Mouse (Mus musculus): Measurements from ENCODE around the gene Cd28. TPM values are rescaled to one million over a fixed set of nuclear protein-coding genes. Genes with fewer than 3 reads are reported as not detected.

Gene Cd28
- polyA plus RNA-seq, 1 experiment, result 0.02 TPM

DNA sequence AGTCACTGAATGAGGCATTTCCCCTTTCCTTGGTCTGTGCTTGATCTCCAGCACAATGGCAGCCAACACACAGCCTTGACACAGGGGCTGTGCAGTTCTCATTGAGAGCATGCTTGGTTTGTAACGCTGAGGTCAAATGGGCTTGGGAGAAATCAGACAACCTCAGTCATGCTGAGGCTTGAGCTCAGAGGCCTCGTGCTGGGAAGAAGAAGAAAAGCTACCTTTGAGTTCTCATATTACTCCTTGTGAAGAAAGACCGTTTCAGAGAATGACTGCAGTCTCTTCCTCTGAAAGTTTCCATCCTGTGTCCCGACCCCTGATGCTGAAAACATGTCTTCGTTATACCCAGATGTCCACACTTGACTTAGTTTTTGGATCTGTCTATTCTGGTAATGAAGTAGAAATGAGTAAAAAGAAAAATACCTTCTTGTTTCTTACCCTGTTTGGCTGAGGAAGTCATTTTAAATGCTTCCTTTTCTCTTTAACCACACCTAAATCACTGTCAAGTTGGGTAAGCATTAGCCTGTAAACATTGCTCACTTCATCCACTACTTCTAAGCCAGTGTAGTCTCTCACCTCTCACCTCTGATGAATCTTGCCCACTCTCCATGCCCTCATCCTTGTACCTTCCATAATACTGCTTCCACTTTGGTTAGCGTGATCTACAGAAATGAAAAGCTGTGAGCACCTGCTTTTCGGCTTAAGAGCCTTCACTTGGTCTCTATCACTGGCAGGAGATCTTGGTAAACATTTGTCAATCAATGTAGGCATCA is 43.1 kb downstream of the Cd28 start:
- Histone ChIP-seq H3K79me2 (ENCODE audit: control insufficient read depth, insufficient read depth) (no peaks in the 10 kb centered on the region), H3ac (ENCODE audit: control insufficient read depth, insufficient read length, low read depth) (no peak overlapping the region), H3K36me3 (ENCODE audit: control insufficient read depth, insufficient read depth) (no peaks in the 10 kb centered on the region), H3K4me3 (ENCODE audit: insufficient read depth, poor library complexity, severe bottlenecking) (no peak overlapping the region), H3K79me3 (ENCODE audit: low read depth) (no peaks in the 10 kb centered on the region), H3K27me3 (ENCODE audit: control insufficient read depth, insufficient read depth, insufficient read length) (no peaks in the 10 kb centered on the region)
- TF ChIP-seq FOSL1 (IDR thresholded peaks at IDR 0.05; ENCODE audit: insufficient read depth, low read length, poor library complexity, severe bottlenecking) (no peak), CEBPB (IDR thresholded peaks at IDR 0.05; ENCODE audit: low read depth) (no peak), USF1 (IDR thresholded peaks at IDR 0.05; ENCODE audit: low read depth) (no peak), MYOD1 (IDR thresholded peaks at IDR 0.05; ENCODE audit: control insufficient read depth, insufficient read length, low read depth) (no peak), MAX (IDR thresholded peaks at IDR 0.05) (no peak), MYOG (IDR thresholded peaks at IDR 0.05; ENCODE audit: control insufficient read depth, extremely low read depth, insufficient read length) (no peak), CTCF (IDR thresholded peaks at IDR 0.05; ENCODE audit: control insufficient read depth, insufficient read depth, insufficient read length) (no peak)

DNA sequence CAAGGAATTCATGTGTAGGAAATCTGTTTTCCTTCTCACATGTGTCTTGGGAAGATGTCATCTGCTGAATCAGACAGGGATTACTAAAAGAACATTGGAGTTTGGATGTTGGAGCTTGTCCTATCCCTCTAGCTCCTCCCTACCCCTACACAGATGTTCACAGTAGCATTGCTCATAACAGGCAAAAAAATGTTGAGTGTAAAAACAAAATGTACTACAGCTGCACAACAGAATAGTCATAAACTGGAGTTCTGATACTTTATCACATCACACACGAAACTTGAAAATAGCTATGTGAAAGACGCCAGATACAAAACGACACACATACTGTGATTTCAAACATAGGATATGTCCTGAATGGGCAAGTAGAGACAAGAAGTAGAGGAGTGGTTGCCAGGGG is 43.9 kb downstream of the Cd28 start:
- Histone ChIP-seq H3K27me3 (ENCODE audit: control insufficient read depth, insufficient read depth, insufficient read length) (no peaks in the 10 kb centered on the region), H3ac (ENCODE audit: control insufficient read depth, insufficient read length, low read depth) (no peak overlapping the region), H3K4me3 (ENCODE audit: insufficient read depth, poor library complexity, severe bottlenecking) (no peak overlapping the region), H3K79me2 (ENCODE audit: control insufficient read depth, insufficient read depth) (no peaks in the 10 kb centered on the region), H3K36me3 (ENCODE audit: control insufficient read depth, insufficient read depth) (no peaks in the 10 kb centered on the region), H3K79me3 (ENCODE audit: low read depth) (no peaks in the 10 kb centered on the region)
- TF ChIP-seq MYOD1 (IDR thresholded peaks at IDR 0.05; ENCODE audit: control insufficient read depth, insufficient read length, low read depth) (no peak), MAX (IDR thresholded peaks at IDR 0.05) (no peak), CTCF (IDR thresholded peaks at IDR 0.05; ENCODE audit: control insufficient read depth, insufficient read depth, insufficient read length) (no peak), MYOG (IDR thresholded peaks at IDR 0.05; ENCODE audit: control insufficient read depth, extremely low read depth, insufficient read length) (no peak), FOSL1 (IDR thresholded peaks at IDR 0.05; ENCODE audit: insufficient read depth, low read length, poor library complexity, severe bottlenecking) (no peak), USF1 (IDR thresholded peaks at IDR 0.05; ENCODE audit: low read depth) (no peak), CEBPB (IDR thresholded peaks at IDR 0.05; ENCODE audit: low read depth) (no peak)

DNA sequence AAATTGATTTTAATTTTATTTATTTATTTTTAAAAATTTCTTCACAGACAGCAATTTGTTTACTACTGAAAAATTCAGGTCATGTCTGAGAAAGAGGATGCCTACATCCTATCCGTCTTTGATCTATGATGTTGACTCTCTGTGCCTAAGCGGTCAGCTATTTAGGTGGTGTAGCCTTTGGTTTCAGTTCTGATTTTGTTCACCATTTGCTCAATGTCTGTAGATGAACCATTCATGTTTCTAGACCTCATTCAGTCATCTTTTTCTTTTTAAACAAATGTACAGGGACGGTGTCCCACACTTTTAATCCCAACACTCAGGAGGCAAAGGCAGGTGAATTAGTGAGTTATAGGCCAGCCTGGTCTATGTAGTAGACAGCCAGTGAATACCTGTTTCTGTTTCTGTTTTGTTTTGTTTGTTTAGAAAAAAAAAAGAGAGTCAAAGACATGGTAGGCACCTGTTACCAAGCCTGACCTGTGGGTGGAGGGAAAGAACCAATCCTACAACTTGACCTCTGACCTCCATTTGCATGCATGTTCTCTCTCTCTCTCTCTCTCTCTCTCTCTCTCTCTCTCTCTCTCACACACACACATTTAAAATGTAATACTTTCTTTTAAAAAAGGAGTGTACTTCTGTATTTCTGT is 45.0 kb downstream of the Cd28 start:
- no peak overlapping the region for H3ac ChIP-seq (ENCODE audit: control insufficient read depth, insufficient read length, low read depth)
- no peaks in the 10 kb centered on the region for H3K79me3 ChIP-seq (ENCODE audit: low read depth)
- no peak for TF ChIP-seq CTCF (IDR thresholded peaks at IDR 0.05; ENCODE audit: control insufficient read depth, insufficient read depth, insufficient read length)
- TF ChIP-seq FOSL1 (IDR thresholded peaks at IDR 0.05; ENCODE audit: insufficient read depth, low read length, poor library complexity, severe bottlenecking), result no peak
- no peak for TF ChIP-seq MAX (IDR thresholded peaks at IDR 0.05)
- TF ChIP-seq USF1 (IDR thresholded peaks at IDR 0.05; ENCODE audit: low read depth), result no peak
- no peak for TF ChIP-seq MYOG (IDR thresholded peaks at IDR 0.05; ENCODE audit: control insufficient read depth, extremely low read depth, insufficient read length)
- TF ChIP-seq MYOD1 (IDR thresholded peaks at IDR 0.05; ENCODE audit: control insufficient read depth, insufficient read length, low read depth), result no peak
- TF ChIP-seq CEBPB (IDR thresholded peaks at IDR 0.05; ENCODE audit: low read depth), result no peak
- H3K79me2 ChIP-seq (ENCODE audit: control insufficient read depth, insufficient read depth), result no peaks in the 10 kb centered on the region
- no peak overlapping the region for H3K4me3 ChIP-seq (ENCODE audit: insufficient read depth, poor library complexity, severe bottlenecking)
- no peaks in the 10 kb centered on the region for H3K27me3 ChIP-seq (ENCODE audit: control insufficient read depth, insufficient read depth, insufficient read length)
- no peaks in the 10 kb centered on the region for H3K36me3 ChIP-seq (ENCODE audit: control insufficient read depth, insufficient read depth)

DNA sequence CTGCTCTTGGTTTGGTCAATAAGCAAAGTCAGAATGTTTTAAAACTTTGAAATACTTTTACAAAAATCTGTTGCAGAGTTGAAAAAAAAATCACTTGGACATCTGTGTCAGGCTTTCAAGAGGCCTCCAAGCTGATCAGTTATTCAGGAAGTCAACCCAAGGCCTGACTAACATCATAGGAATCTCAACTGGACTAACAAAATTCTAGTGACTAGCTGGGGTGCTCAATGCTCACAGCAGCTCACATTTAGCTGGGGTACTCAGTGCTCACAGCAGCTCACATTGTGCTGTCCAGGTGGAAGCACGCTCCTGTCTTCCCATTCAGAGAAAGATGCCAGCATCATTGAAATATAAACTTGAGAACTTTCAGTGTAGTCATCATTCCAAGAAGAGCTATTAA is 45.9 kb downstream of the Cd28 start:
- Histone ChIP-seq H3K36me3 (ENCODE audit: control insufficient read depth, insufficient read depth) (no peaks in the 10 kb centered on the region), H3K27me3 (ENCODE audit: control insufficient read depth, insufficient read depth, insufficient read length) (no peaks in the 10 kb centered on the region), H3ac (ENCODE audit: control insufficient read depth, insufficient read length, low read depth) (no peak overlapping the region), H3K4me3 (ENCODE audit: insufficient read depth, poor library complexity, severe bottlenecking) (no peak overlapping the region), H3K79me2 (ENCODE audit: control insufficient read depth, insufficient read depth) (no peaks in the 10 kb centered on the region), H3K79me3 (ENCODE audit: low read depth) (no peaks in the 10 kb centered on the region)
- TF ChIP-seq USF1 (IDR thresholded peaks at IDR 0.05; ENCODE audit: low read depth) (no peak), CTCF (IDR thresholded peaks at IDR 0.05; ENCODE audit: control insufficient read depth, insufficient read depth, insufficient read length) (no peak), MAX (IDR thresholded peaks at IDR 0.05) (no peak), FOSL1 (IDR thresholded peaks at IDR 0.05; ENCODE audit: insufficient read depth, low read length, poor library complexity, severe bottlenecking) (no peak), CEBPB (IDR thresholded peaks at IDR 0.05; ENCODE audit: low read depth) (no peak), MYOD1 (IDR thresholded peaks at IDR 0.05; ENCODE audit: control insufficient read depth, insufficient read length, low read depth) (no peak), MYOG (IDR thresholded peaks at IDR 0.05; ENCODE audit: control insufficient read depth, extremely low read depth, insufficient read length) (no peak)

DNA sequence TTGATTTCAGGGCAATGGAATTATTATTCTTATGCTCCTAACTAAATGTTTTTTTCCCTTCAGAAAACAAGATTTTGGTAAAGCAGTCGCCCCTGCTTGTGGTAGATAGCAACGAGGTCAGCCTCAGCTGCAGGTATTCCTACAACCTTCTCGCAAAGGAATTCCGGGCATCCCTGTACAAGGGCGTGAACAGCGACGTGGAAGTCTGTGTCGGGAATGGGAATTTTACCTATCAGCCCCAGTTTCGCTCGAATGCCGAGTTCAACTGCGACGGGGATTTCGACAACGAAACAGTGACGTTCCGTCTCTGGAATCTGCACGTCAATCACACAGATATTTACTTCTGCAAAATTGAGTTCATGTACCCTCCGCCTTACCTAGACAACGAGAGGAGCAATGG is 46.3 kb downstream of the Cd28 start:
- H3K36me3 ChIP-seq (ENCODE audit: control insufficient read depth, insufficient read depth), result no peaks in the 10 kb centered on the region
- TF ChIP-seq USF1 (IDR thresholded peaks at IDR 0.05; ENCODE audit: low read depth), result no peak
- TF ChIP-seq CTCF (IDR thresholded peaks at IDR 0.05; ENCODE audit: control insufficient read depth, insufficient read depth, insufficient read length), result no peak
- H3K79me3 ChIP-seq (ENCODE audit: low read depth), result no peaks in the 10 kb centered on the region
- no peak overlapping the region for H3K4me3 ChIP-seq (ENCODE audit: insufficient read depth, poor library complexity, severe bottlenecking)
- no peak overlapping the region for H3ac ChIP-seq (ENCODE audit: control insufficient read depth, insufficient read length, low read depth)
- H3K79me2 ChIP-seq (ENCODE audit: control insufficient read depth, insufficient read depth), result no peaks in the 10 kb centered on the region
- no peaks in the 10 kb centered on the region for H3K27me3 ChIP-seq (ENCODE audit: control insufficient read depth, insufficient read depth, insufficient read length)
